Mouse (Mus musculus): ENCODE results near the gene Gstt3. TPM values are rescaled to one million over a fixed set of nuclear protein-coding genes. Genes with fewer than 3 reads are reported as not detected.
A peak's percentile ranks its signal among the peaks of the same experiment; 100 is the strongest.

Gene Gstt3
- total and polyA plus RNA-seq, 3 experiments = 72.3 to 163 (median 109) TPM

GRCm38 (mm10) chr10:75798176-75798696 lies 17.0 kb upstream of the Gstt3 start, which contains the start of gene Gstt1:
Gstt1 (minus strand) TSS chr10:75798584.
- no peak for DNase-seq (ENCODE audit: extremely low read depth)
- Histone ChIP-seq H3K36me3 (replicated peaks in 1 of 2; ENCODE audit: control insufficient read depth in 1 of 2, insufficient read depth in 1 of 2, low read length in 1 of 2) (no peaks in the 10 kb centered on the region), H3K9ac (ENCODE audit: insufficient read depth, low read depth) (peak within 1 kb of the TSS; percentile 45), H3K27me3 (replicated peaks) (no peaks in the 10 kb centered on the region), H3K4me3 (replicated peaks in 1 of 3; ENCODE audit: low read depth in 2 of 3, low read length in 2 of 3, poor library complexity in 1 of 3) (peak within 1 kb of the TSS in 2 of 3 experiments; percentile 26 to 54), H3K4me2 (ENCODE audit: insufficient read depth, low read depth, poor library complexity, severe bottlenecking) (peak within 1 kb of the TSS; percentile 83), H3K9me3 (replicated peaks; ENCODE audit: low read length) (no peaks in the 10 kb centered on the region), H3K4me1 (ENCODE audit: control insufficient read depth in 1 of 2, insufficient read depth in 2 of 2) (peaks cover 7 to 22% of the 10 kb centered on the region in 2 experiments), H3K79me2 (replicated peaks; ENCODE audit: control insufficient read depth, extremely low read depth, insufficient read depth, poor library complexity, severe bottlenecking) (peaks cover 2% of the 10 kb centered on the region; the same call in 1 of the 2 replicates), H3K27ac (ENCODE audit: insufficient read depth, low read depth) (peak within 1 kb of the TSS; percentile 24; the same call in 1 of the 2 replicates)
- no peak for TF ChIP-seq SMC3 (IDR thresholded peaks at IDR 0.05; ENCODE audit: low read depth, low read length)
- TF ChIP-seq MXI1 (IDR thresholded peaks at IDR 0.05; ENCODE audit: low read depth, low read length) = 0 out of 2 replicates have a peak, but pooled peaks have one; percentile 27
- no peak for TF ChIP-seq BHLHE40 (IDR thresholded peaks at IDR 0.05; ENCODE audit: low read depth, low read length)
- TF ChIP-seq JUN (IDR thresholded peaks at IDR 0.05; ENCODE audit: insufficient read depth, low read depth, low read length) = no peak
- no peak for TF ChIP-seq ZC3H11A (IDR thresholded peaks at IDR 0.05; ENCODE audit: low read depth, low read length)
- no peak for TF ChIP-seq CHD1 (IDR thresholded peaks at IDR 0.05; ENCODE audit: low read depth, low read length)
- TF ChIP-seq POLR2A (IDR thresholded peaks at IDR 0.05; ENCODE audit: low read depth, low read length) = peak; percentile 33; the same call in 1 of the 2 replicates
- in situ Hi-C loops (cut with MboI; ENCODE audit: low pct_ligation_motif_present, low pct_unique_long_range_greater_than_20kb, low sequenced_read_pairs) = no loop called here
- dilution Hi-C loops (cut with MboI; ENCODE audit: extremely low pct_ligation_motif_present, extremely low pct_unique_long_range_greater_than_20kb, low sequenced_read_pairs) = no loop called here

GRCm38 (mm10) chr10:75797619-75798175 lies 16.5 kb upstream of the Gstt3 start:
- Histone ChIP-seq H3K27me3 (replicated peaks) (no peaks in the 10 kb centered on the region), H3K4me1 (ENCODE audit: control insufficient read depth in 1 of 2, insufficient read depth in 2 of 2) (peaks cover 12 to 22% of the 10 kb centered on the region in 2 experiments), H3K9ac (ENCODE audit: insufficient read depth, low read depth) (peak overlapping the region; percentile 45), H3K4me3 (replicated peaks in 1 of 3; ENCODE audit: low read depth in 2 of 3, low read length in 2 of 3, poor library complexity in 1 of 3) (peak overlapping the region in 2 of 3 experiments; percentile 26 to 54), H3K36me3 (replicated peaks in 1 of 2; ENCODE audit: control insufficient read depth in 1 of 2, insufficient read depth in 1 of 2, low read length in 1 of 2) (no peaks in the 10 kb centered on the region), H3K4me2 (ENCODE audit: insufficient read depth, low read depth, poor library complexity, severe bottlenecking) (peak overlapping the region; percentile 83), H3K27ac (ENCODE audit: insufficient read depth, low read depth) (peak overlapping the region; percentile 24; the same call in 1 of the 2 replicates), H3K9me3 (replicated peaks; ENCODE audit: low read length) (no peaks in the 10 kb centered on the region), H3K79me2 (replicated peaks; ENCODE audit: control insufficient read depth, extremely low read depth, insufficient read depth, poor library complexity, severe bottlenecking) (peaks cover 2% of the 10 kb centered on the region; the same call in 1 of the 2 replicates)
- dilution Hi-C loops (cut with MboI; ENCODE audit: extremely low pct_ligation_motif_present, extremely low pct_unique_long_range_greater_than_20kb, low sequenced_read_pairs) (no loop called here), in situ Hi-C loops (cut with MboI; ENCODE audit: low pct_ligation_motif_present, low pct_unique_long_range_greater_than_20kb, low sequenced_read_pairs) (no loop called here)
- no peak for DNase-seq (ENCODE audit: extremely low read depth)
- TF ChIP-seq KAT2A (IDR thresholded peaks at IDR 0.05; ENCODE audit: insufficient replicate concordance, low read length) (no peak), GABPA (IDR thresholded peaks at IDR 0.05; ENCODE audit: insufficient replicate concordance, low read depth, low read length) (no peak), RAD21 (IDR thresholded peaks at IDR 0.05; ENCODE audit: low read depth, low read length) (no peak), USF1 (IDR thresholded peaks at IDR 0.05; ENCODE audit: low read depth, low read length) (no peak), JUN (IDR thresholded peaks at IDR 0.05; ENCODE audit: insufficient read depth, low read depth, low read length) (no peak), ETS1 (conservative IDR thresholded peaks at IDR 0.05; ENCODE audit: low read depth, low read length) (no peak), POLR2A (IDR thresholded peaks at IDR 0.05; ENCODE audit: low read depth, low read length) (peak; percentile 11; the same call in 1 of the 2 replicates), ZC3H11A (IDR thresholded peaks at IDR 0.05; ENCODE audit: low read depth, low read length) (no peak), POLR2AphosphoS2 (IDR thresholded peaks at IDR 0.05; ENCODE audit: low read depth, low read length) (no peak), BHLHE40 (IDR thresholded peaks at IDR 0.05; ENCODE audit: low read depth, low read length) (0 out of 2 replicates have a peak, but pooled peaks have one; percentile 4), NRF1 (IDR thresholded peaks at IDR 0.05; ENCODE audit: low read depth, low read length) (no peak), USF2 (conservative IDR thresholded peaks at IDR 0.05; ENCODE audit: low read depth, low read length) (no peak), RCOR1 (conservative IDR thresholded peaks at IDR 0.05; ENCODE audit: low read depth, low read length) (no peak), CHD2 (IDR thresholded peaks at IDR 0.05; ENCODE audit: low read length) (peak; percentile 81)
